Mouse (Mus musculus) adrenal gland, postnatal 4 days (tissue): ENCODE results near the gene Nfkbid. TPM values are rescaled to one million over a fixed set of nuclear protein-coding genes. Genes with fewer than 3 reads are reported as not detected.

Experiments
- DNase-seq, 2 experiments: peaks; one replicate each; pipeline ENCODE4 v3.0.0; 2021 to 2022; ENCODE audit warnings: low spot score in 2 of 2, mixed read lengths in 2 of 2
- total RNA-seq, 2 experiments: library from RNA; stranded (reverse); gene quantifications; 2 replicates each; pipeline ENCODE4 v1.2.3; 2021

Gene Nfkbid
- total RNA-seq, 2 experiments from 2014 or later = 2.1 to 2.3 TPM

DNA sequence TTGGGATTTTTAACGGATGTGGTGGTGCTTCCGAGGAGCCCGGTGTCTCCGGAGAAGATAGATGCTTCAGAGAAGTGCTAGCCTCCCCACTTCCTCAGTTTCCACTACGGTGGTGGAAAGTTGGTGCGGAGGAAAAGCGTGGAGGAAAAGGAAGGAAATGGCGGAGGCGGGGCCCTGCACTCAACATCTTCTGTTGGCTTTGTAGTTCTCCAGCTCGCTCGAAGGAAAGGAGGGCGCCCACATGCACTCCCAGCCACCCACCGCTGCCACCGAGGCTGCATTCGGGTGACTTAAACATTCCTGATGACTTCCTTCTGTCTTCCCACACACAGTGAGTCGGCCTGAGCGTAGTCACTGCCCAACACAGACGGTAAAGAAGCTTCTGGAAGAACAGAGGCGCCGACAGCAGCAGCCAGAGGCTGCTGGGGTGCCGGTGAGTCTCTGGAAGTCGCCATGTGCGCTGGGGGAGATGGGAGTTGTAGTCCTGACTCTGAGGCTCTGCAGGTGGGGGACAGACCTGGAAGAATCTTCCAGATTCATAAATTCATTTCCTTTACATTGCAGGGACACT lies 1.6 kb downstream of the Nfkbid start:
- DNase-seq = no peak

DNA sequence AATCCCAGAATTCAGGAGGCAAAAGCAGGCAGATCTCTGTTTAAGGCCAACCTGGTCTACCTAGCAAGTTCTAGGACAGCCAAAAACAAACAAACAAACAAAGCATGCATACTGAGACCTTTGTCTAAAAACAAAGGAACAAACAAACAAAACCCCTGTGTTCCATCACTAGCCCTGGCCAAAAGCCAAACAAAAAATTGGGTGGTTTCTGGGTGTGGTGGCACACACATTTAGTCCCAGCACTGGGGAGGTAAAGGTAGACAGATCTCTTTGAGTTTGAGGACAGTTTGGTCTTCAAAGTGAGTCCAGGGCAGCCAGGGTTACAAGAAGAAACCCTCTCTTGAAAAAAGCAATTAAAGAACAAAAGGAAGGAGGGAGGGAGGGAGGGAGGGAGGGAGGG lies 7.8 kb downstream of the Nfkbid start:
- no peak for DNase-seq

DNA sequence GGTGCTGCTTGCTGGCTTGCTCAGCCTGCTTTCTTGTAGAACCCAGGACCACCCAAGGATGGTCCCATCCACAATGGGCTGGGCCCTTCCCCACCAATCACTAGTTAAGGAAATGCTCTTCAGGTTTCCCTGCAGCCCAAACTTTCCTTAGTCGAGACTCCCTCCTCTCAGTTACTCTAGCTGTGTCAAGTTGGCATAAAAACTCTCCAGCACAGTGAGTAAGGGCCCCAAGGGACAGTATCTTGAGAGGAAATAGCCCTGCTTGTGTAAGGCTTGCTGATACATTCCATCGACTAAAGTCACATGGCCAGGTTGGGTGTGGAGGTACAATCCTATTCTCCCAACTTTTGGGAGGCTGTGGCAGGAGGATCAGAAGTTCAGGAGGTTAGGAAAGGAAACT lies 8.7 kb downstream of the Nfkbid start:
- DNase-seq = no peak

DNA sequence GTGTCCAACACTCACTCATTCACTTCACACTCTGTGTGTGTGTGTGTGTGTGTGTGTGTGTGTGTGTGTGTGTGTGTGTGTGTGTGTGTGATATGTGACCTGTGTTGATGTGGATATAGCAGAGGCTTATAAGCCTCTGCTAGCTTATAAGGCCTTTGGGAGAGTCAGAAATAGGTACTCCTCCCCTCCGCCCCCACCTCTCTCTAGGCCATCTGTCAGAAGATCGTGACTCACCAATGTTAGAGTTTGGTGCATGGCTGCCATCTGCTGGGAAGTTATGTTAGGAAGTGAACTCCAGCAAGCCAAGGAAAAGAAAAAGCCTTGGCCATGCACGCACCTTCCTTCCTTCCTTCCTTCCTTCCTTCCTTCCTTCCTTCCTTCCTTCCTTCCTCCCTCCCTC lies 10.3 kb downstream of the Nfkbid start:
- no peak for DNase-seq

DNA sequence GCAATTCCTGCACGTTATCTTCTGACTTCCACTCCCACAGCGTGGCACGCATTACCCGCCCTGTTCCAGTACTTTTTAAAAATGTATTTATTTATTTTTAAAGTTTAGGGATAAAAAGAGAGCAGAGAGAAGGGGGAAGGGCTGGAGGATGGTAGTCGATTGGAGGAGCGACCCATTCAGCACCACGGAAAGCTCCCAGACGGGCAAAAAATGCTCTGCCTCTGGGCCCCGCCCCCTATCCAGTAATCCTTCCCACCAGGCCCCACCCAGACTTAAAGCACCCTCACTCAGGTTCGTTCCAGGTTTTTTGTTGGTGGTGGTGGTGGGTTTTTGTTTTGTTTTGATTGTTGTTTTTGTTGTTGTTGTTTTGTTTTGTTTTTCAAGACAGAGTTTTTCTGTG lies 12.7 kb downstream of the Nfkbid start:
- peak in 1 of 2 experiments; percentile 56 for DNase-seq

DNA sequence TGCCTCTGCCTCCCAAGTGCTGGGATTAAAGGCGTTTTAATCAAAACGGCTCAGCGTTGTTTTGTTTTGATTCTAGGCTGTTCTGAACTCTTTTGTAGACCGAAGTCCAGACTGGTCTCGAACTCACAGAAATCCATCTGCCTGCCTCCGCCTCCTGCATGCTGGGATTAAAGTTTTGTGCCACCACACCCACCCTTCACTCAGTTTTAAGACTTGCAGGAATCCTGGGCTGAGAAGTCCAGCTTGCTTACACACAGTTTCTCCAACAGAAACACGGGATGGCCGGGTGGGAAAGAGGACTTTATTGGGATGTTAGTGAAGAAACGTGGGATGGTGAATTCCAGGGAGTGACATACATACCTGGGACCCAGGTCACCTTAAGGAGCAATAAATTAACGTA lies 13.2 kb downstream of the Nfkbid start:
- no peak for DNase-seq

DNA sequence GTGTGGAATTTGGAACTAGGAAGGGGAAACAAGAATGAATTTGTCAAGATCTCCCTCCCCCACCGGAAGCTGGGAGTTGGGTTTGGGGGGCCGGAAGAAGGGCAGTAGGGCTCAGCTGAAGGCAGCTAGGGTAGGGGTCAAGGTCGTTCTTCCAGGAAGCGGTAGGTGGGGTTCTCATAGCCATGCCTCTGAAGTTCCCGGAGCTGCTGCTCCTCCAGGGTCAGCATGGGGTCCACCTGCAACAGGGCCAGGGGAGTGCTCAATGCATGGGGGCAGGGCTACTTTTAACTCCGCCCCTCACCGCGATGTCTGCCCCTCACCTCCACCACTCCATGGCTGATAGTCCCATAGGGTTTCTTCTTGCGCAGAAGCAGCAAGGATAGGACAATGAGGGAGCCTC lies 13.6 kb downstream of the Nfkbid start:
- DNase-seq = no peak

DNA sequence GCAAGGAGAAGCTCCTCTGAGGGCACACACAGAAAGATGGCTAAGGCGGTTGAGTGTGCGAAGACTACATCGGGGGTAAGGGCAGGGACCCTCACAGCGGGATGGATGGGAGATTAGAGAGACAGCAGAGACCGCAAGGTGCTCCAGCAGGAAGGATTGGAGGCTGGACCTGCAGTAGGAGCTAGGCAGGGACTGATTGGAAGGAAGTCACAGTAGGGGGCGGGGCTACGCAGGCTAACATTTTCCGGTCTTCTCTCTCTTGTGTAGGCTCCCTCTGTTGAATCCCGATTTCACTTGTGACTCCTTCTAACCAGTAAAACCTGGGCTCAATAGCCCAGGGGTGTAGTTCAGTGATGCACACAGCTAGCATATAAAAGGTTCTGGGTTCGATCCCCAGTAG lies 15.3 kb downstream of the Nfkbid start:
- DNase-seq = no peak

DNA sequence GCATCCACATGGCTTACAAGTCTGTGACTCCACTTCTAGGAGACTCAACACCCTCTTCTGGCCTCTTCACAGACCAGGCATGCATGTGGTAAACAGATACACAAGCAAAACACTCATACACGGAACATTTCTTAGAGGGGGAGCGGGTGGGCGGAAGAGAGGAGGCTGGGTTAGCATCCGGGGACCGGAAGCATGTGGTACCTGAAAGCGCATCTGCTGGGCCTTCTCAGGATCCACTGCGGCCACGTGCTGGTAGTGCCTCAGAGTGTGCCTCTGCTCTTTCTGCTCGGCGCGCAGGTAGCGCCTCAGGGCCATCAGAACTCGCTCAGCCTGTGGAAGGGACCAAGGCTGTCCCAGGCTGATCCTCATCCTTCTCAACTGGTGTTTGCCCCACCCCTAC lies 18.2 kb downstream of the Nfkbid start:
- no peak for DNase-seq

DNA sequence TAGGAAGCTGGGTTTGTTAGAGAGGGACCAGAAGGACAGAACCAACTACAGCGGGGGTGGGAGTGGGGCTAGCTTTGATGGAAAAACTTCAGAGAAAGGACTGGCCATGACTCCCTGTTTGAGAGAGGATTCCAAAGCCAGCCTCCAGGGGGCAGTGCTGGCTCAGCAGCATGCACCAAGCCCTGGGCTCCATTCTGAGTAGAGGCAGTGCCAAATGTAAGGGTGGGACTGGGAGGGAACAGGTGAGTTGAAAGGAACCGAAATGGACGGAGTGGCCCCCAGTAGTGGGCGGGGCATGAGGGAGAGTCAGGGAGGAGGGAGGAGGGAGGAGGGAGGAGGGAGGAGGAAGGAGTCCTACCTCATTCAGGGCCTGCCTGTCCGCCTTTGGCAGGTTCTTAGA lies 19.2 kb downstream of the Nfkbid start:
- DNase-seq = no peak

DNA sequence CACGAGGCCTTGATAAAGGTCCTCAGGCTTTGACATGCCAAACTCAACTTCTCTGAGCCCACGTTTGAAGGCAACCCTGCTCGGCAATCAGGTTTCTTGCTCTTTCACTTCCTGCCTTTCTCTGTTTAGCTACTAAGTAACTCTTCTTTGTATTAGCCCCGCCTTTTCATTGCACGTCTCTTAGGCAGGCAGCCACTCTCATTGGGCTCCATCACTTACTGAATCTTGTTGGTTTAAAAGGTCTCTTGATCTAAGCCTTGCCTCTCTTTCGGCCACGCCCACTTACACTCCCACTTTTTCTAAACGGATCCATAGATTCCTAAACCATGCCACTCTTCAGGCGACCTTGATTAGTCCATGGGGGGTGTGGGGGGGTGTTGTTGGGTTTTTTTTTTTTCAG lies 22.2 kb downstream of the Nfkbid start:
- DNase-seq = no peak

DNA sequence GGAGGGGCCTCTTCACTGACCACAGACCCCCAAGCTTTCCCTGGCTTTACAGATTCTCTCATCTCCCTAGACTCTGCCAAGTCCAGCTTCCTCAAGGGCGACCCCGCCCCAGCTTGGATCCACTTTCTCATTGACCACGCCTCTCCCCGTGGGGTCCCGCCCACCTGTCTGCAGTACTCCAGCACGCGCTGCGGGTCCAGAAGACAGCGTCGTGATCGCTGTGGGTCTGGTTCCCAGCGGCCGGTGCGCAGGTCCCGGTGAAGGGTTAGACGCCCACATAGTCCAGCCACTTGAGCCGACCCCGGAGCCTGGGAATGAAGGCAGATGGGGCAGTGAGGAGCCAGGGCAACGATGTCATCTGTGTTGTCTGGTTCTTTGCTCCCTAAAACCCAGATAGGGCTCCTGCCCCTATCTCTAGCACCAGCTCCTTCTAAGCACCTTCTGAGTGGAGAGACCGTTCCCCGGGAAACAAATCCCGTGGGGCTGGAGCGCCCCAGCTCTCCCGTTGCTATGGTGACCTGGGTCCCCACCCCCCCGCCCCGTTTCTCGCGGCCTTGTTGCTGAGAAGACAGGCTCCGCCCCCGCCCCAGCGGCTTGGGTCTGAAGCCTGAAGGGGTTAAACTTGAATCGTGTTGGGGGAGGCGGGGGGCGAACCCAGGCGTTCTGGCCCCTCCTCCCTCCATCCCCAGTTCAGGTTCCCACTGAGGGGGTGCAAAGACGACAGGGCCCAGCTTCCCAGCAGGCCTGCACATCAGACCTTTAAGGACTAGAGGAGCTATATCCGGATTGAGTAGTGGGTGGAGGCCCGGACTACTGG lies 22.8 kb downstream of the Nfkbid start:
- no peak for DNase-seq

DNA sequence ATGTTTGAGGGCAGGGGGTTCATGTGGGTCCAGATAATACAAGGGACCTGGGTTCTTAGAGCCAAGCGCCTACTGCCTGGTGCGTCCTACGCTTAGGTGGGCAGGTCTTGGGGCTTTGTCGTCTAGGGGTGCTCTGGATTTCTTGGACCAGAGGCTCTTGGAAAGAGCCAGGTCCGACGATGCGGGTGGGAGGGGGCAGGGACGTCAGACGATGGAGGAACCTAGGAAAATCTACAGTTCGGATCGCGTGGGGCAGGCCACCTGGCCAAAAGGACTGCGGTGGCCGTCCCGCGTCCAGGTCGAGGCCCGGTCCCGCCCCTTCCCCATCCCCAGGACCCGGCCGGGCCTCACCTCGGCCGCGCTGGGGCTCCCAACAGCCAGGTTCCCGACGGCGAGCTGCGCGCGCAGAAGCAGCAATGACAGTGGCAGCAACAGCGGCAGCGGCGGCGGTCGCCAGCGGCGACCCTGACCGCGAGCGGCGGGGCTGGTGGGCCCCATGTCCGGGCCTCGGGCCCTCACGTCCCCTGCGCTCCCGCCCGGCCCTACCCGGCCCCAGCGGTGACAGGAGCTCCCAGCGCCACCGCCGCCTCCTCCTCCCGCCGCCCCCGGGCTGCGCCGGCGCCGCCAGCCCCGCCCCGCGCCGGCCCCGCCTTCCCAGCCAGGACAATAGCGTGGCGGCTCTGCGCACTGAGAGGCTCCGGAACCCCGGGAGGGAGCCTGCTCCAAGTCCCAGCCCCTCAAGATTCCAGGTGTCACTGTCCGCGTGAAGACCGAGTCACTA lies 23.6 kb downstream of the Nfkbid start, which contains the start of gene Aplp1:
TSS of gene Aplp1 (minus strand) at position 565 of the 781 bp plus-strand sequence.
- peak in 1 of 2 experiments; percentile 28 for DNase-seq

DNA sequence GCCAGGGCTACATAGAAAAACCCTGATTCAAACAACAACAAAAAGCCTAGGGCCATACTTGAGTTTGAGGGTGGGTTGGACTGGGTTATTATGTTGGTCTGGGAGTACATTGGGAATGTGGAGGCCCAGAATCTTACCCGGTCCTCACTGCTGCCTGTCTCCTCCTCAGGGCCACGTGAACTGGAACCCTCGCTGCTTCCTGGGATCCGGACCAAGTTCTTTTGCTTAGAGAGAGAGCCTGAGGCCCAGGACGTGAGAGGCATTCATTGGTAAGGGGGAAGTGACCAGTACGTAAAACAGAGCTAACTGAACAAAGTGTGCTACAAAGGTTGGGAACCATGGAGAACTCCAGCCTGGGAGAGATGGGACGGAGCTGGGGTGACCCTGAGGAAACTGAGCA lies 28.7 kb downstream of the Nfkbid start:
- no peak for DNase-seq

DNA sequence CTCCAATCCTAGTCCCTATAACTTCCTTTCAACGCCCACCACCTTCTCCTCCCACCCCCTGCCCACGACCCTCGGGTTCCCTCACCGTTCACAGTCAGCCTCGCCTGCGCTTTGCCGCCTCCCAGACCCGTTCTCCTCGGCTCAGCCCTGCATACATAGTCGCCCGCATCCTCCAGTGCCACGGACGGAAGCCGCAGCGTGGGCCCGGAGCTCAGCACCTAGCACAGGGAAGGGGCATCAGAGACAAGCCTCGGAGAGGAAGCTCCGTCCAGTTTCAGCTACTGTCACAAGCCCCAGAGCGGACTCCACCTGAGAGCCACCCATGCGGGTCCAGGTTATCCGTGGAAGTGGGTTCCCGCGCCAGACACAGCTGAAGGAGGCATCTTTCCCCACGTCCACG lies 31.8 kb downstream of the Nfkbid start:
- no peak for DNase-seq

DNA sequence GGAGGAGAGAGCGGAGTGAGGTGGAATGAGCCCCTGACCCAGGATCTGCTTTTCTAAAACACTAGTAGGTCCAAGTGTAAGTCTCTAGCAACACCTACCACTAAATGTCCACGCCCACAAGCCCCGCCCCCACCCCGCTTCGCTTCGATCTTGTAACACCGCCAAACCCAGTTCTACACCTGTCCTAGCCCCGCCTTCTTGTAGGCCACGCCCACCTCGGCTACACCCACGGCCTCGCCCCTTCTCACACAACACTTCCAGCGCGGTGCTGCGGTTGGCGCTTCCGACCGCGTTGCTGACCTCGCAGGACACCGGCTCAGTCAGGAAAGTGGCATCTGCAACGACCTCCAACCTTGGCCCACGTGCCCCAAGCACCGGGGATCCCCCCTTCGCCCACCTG lies 32.2 kb downstream of the Nfkbid start:
- DNase-seq = no peak

DNA sequence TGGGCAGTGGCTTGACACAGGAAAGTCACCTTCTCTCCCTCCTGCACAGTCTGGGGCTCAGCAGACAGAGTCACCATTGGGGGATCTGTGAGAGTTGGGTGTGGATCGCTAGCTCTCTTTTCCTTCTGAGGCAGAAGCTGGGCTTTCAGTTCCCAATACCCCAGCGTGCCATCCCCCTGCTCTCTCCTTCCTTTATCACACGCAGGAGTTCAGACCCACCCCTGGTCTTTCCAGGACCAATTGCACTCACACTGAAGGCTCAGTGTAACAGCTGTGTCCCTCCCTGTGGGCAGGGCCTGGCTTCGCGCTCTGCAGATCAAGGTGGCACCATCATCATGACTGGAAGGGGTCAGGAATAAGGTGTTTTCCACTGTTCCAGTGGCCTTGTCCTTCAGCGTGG lies 32.7 kb downstream of the Nfkbid start:
- DNase-seq = no peak

DNA sequence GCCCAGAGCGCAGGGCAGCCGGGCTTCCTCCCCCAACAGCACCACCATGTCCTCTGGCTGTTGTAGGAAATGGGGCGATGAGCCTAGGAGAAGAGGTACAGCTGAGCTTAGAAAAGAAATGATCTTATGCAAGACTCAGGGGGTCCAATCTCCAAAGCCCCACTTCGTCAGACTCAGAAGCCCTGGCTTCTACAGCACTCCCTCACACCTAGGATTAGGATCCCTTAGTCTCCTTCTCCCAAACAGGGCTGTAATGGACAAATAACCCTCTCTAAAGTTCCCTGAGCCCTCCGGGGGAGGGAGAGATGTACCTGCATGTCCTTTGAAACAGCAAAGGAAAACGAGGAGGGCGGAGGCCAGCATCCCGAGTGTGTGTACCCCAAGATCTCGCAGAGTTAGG lies 35.0 kb downstream of the Nfkbid start:
- DNase-seq = no peak

DNA sequence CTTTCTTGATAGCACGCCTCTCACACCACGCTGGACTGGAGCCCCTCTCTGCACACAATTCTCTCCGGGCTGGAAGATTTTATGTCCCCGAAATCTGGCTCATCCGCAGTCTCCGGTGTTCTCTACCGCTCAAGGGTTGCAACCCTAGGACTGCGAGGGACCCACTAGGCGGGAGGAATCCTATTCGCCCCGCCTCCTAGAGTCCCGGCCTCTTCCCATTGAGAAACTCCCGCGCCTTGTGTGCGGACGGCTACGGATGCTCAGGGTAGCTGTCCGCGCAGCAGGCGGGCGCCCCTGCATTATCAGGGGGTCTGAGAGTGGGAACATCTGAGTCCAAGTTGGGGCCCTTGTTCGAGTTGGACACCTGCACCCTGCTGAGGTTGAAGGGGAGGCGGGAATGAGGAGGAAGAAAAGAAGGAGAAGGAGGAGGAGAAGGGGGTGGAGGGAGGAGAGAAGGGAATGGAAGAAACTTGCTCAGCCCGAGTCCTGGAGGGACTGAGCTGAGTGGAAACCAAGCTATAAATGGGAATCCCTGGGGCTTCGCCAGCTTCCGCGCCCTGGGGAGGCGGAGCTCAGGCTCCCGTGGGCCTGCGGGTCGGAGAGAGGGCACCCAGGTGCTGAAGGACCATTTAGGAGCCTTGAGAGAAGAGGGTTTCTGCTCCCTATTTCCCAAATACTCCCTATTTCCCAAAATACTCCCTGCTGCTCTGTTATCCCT lies 35.5 kb downstream of the Nfkbid start:
- no peak for DNase-seq

DNA sequence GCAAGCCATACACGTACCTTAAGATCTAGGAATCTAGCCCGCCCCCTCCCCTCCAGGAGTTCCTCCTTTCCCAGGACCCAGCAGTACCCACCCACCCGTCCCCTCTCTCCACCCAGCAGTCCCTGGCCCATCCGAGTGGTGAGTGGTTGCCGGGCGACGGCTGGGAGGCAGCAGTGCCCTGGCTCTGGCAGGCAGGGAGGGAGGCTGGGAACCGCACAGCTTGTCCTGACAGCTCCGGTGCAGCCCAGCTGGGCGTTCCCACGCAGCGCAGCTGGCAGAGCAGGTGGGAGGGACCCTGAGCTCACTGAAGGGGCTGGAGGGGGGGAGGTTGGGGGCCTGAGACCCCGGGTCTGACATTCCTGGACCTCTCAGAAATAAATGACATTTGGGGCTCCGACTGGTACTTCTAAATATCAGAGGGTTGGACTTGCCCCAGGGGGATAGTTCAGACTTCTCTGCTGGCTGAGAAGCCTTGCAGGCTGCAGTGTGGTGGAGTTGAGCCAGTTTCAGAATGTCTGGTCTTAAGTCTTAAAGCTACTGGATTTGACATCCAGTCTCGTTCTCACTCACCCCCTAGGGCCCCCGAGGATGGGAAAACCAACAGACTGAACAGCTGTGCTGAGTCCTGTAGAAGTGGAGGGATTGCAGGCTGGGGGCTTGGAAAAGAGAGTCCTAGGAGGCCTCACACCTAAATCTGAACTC lies 36.2 kb downstream of the Nfkbid start, which contains the start of the genes Kirrel2 and Nphs1:
TSS of gene Kirrel2 (minus strand) at position 62 of the 702 bp plus-strand sequence.
TSS of gene Nphs1 (plus strand) at position 687 of the 702 bp plus-strand sequence.
- DNase-seq = no peak

DNA sequence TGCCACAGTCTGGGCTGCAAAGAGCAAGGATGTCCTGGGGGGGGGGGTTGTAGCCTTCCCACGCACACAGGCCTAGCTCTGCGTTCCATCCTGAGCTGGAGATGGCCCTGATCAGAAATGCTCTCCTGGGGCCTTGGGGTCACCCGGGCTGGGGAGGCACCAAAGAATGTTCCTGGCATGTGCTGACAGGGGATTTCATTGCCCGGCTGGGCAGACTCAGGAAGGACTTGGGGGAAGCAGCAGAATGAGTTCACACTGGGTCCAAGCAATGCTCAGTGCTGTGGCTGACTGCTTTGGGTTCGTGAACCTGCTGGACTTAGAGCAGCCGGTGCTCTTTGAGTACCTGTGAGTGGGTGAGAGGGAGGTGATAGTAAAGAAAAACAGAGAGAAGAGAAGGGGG lies 38.0 kb downstream of the Nfkbid start:
- no peak for DNase-seq
